8 mouse cellular contexts compared by ENCODE assay signal in the genomic region with DNA sequence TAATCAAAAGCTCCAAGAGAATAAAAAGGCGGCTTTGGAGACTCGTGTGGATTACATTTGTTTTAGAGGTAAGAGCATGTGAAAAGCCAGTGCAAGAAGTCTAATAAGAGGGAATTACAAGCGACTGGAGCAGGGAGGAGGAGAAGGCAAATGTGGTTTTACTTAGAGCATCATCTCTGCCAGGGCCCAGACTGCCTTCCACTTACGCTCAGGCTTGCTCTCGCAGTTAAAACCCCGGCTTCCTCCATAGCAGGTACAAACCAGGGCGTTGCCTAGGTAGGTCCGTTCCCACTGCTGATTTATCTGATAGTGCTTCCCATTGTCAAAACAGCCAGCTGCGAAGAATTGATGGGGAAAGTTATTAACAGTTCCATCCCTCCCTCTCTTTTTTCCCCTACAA. TPM values are rescaled to one million over a fixed set of nuclear protein-coding genes. Genes with fewer than 3 reads are reported as not detected.
DNase-seq lines count a peak whose midpoint lies in the region; ATAC-seq and TF ChIP-seq lines count a peak whose summit lies in the region.

No protein-coding gene starts in this region.

- H3K4me2 ChIP-seq in midbrain, embryonic 11.5 days = peak overlapping the region; percentile 68
- H3K4me2 ChIP-seq in midbrain, embryonic 16.5 days (ENCODE audit: low read length) = no peak overlapping the region
- H3K4me2 ChIP-seq in limb, embryonic 13.5 days (replicated peaks) = peak overlapping the region; percentile 80
- H3K4me2 ChIP-seq in stomach, postnatal 0 days (replicated peaks; ENCODE audit: low read depth) = peak overlapping the region; percentile 88

- H3K9ac ChIP-seq in midbrain, embryonic 11.5 days (ENCODE audit: low read length) = peak overlapping the region; percentile 39
- H3K9ac ChIP-seq in midbrain, embryonic 16.5 days (ENCODE audit: low read depth, low read length) = no peak overlapping the region
- H3K9ac ChIP-seq in limb, embryonic 13.5 days = peak overlapping the region; percentile 94
- H3K9ac ChIP-seq in stomach, postnatal 0 days (ENCODE audit: low read length) = 0 out of 2 replicates have a peak overlapping the region, but pooled peaks have one; percentile 35

- ATAC-seq in erythroblast, adult 5-6 weeks (replicated peaks; ENCODE audit: low FRiP score, poor library complexity, severe bottlenecking) = no peak
- ATAC-seq in midbrain, embryonic 11.5 days (ENCODE audit: low FRiP score) = no peak
- ATAC-seq in midbrain, embryonic 16.5 days = no peak
- no peak for ATAC-seq in limb, embryonic 13.5 days (ENCODE audit: low FRiP score, low read depth)
- ATAC-seq in stomach, postnatal 0 days (ENCODE audit: low FRiP score, low TSS enrichment) = no peak

- peak overlapping the region; percentile 12 for H3K4me3 ChIP-seq in erythroblast, embryonic 14.5 days (replicated peaks)
- peak overlapping the region; percentile 13; the same call in 1 of the 2 replicates for H3K4me3 ChIP-seq in midbrain, embryonic 11.5 days (ENCODE audit: low read depth, low read length)
- no peak overlapping the region for H3K4me3 ChIP-seq in midbrain, embryonic 16.5 days (ENCODE audit: low read depth, low read length)
- H3K4me3 ChIP-seq in limb, embryonic 13.5 days = peak overlapping the region; percentile 79
- peak overlapping the region; percentile 71 for H3K4me3 ChIP-seq in stomach, postnatal 0 days (ENCODE audit: low read depth, low read length)

- no peak overlapping the region for H3K27ac ChIP-seq in midbrain, embryonic 11.5 days (ENCODE audit: low read depth, low read length)
- no peak overlapping the region for H3K27ac ChIP-seq in midbrain, embryonic 16.5 days (ENCODE audit: low read length)
- 0 out of 2 replicates have a peak overlapping the region, but pooled peaks have one; percentile 22 for H3K27ac ChIP-seq in limb, embryonic 13.5 days
- H3K27ac ChIP-seq in stomach, postnatal 0 days (replicated peaks) = 0 out of 2 replicates have a peak overlapping the region, but pooled peaks have one; percentile 1

- no peak for TF ChIP-seq CTCF in stomach, postnatal 0 days (IDR thresholded peaks at IDR 0.05; ENCODE audit: low read depth)

- peaks cover 49% of the 10 kb centered on the region for H3K27me3 ChIP-seq in erythroblast, embryonic 14.5 days (ENCODE audit: control insufficient read depth)
- no peaks in the 10 kb centered on the region; the same call in 1 of the 2 replicates for H3K27me3 ChIP-seq in midbrain, embryonic 11.5 days (ENCODE audit: control insufficient read depth, insufficient read depth, low read length)
- H3K27me3 ChIP-seq in midbrain, embryonic 16.5 days (ENCODE audit: control insufficient read depth, insufficient read depth, low read depth, low read length) = peaks cover 13% of the 10 kb centered on the region
- H3K27me3 ChIP-seq in limb, embryonic 13.5 days = no peaks in the 10 kb centered on the region
- H3K27me3 ChIP-seq in stomach, postnatal 0 days (ENCODE audit: control insufficient read depth, insufficient read depth, low read length) = no peaks in the 10 kb centered on the region

- WGBS in midbrain, embryonic 11.5 days = 53% methylated on average over 9 of the region's 9 CpGs
- WGBS in midbrain, embryonic 16.5 days = 55% methylated on average over 9 of the region's 9 CpGs
- 8% methylated on average over 9 of the region's 9 CpGs for WGBS in limb, embryonic 13.5 days
- WGBS in stomach, postnatal 0 days = 26% methylated on average over 9 of the region's 9 CpGs

- no peaks in the 10 kb centered on the region; the same call in 1 of the 2 replicates for H3K36me3 ChIP-seq in erythroblast, embryonic 14.5 days (ENCODE audit: control insufficient read depth)
- no peaks in the 10 kb centered on the region; the same call in 1 of the 2 replicates for H3K36me3 ChIP-seq in midbrain, embryonic 11.5 days (ENCODE audit: control insufficient read depth, insufficient read depth, low read length)
- H3K36me3 ChIP-seq in midbrain, embryonic 16.5 days (ENCODE audit: control insufficient read depth, insufficient read depth, low read length) = no peaks in the 10 kb centered on the region
- H3K36me3 ChIP-seq in limb, embryonic 13.5 days = peaks cover 45% of the 10 kb centered on the region
- H3K36me3 ChIP-seq in stomach, postnatal 0 days (ENCODE audit: control insufficient read depth, insufficient read depth, low read length) = no peaks in the 10 kb centered on the region

- DNase-seq in midbrain, embryonic 11.5 days (ENCODE audit: low spot score, missing footprints) = no peak
- DNase-seq in stomach, postnatal 0 days (ENCODE audit: low spot score) = no peak
- DNase-seq in urinary bladder, adult 2 months (ENCODE audit: low spot score) = no peak
- no peak for DNase-seq in gastrocnemius, postnatal 14 days

- peaks cover 2% of the 10 kb centered on the region; the same call in 1 of the 2 replicates for H3K4me1 ChIP-seq in erythroblast, embryonic 14.5 days (ENCODE audit: control insufficient read depth)
- peaks cover 7% of the 10 kb centered on the region; the same call in 1 of the 2 replicates for H3K4me1 ChIP-seq in midbrain, embryonic 11.5 days (ENCODE audit: control insufficient read depth, insufficient read depth, low read length)
- H3K4me1 ChIP-seq in midbrain, embryonic 16.5 days (ENCODE audit: control insufficient read depth, insufficient read depth, low read length) = peaks cover 8% of the 10 kb centered on the region
- H3K4me1 ChIP-seq in limb, embryonic 13.5 days = peaks cover 37% of the 10 kb centered on the region
- no peaks in the 10 kb centered on the region; the same call in 1 of the 2 replicates for H3K4me1 ChIP-seq in stomach, postnatal 0 days (replicated peaks; ENCODE audit: control insufficient read depth, insufficient read depth)

- intact Hi-C loops in gastrocnemius, postnatal 14 days (cut with DNase I; ENCODE audit: low total_unique reads) = no loop called here

- H3K9me3 ChIP-seq in erythroblast, embryonic 14.5 days (ENCODE audit: control insufficient read depth, low read length) = no peaks in the 10 kb centered on the region
- H3K9me3 ChIP-seq in midbrain, embryonic 11.5 days (ENCODE audit: control insufficient read depth, low read length) = no peaks in the 10 kb centered on the region
- H3K9me3 ChIP-seq in midbrain, embryonic 16.5 days (replicated peaks; ENCODE audit: control insufficient read depth, low read length, poor library complexity, severe bottlenecking) = no peaks in the 10 kb centered on the region
- no peaks in the 10 kb centered on the region for H3K9me3 ChIP-seq in limb, embryonic 13.5 days
- H3K9me3 ChIP-seq in stomach, postnatal 0 days (ENCODE audit: control insufficient read depth, low read length) = no peaks in the 10 kb centered on the region

- TF ChIP-seq EP300 in stomach, postnatal 0 days (optimal IDR thresholded peaks at IDR 0.05) = no peak

RNA-seq across cellular contexts. Expression of a gene that starts 1.7 kb away (rescaled TPM):
- polyA plus RNA-seq in erythroblast, embryonic 14.5 days (2012) = 0.28 and 0.36 TPM in 2 replicates
- 147 and 158 TPM in 2 replicates for total RNA-seq in erythroblast, adult 5-6 weeks (2015; ENCODE audit: low replicate concordance)
- 23.0 and 31.9 TPM in 2 replicates for total RNA-seq in erythroblast, adult 5-6 weeks (2017; ENCODE audit: low replicate concordance)
- polyA plus RNA-seq in midbrain, embryonic 11.5 days (2014; fragmentation: Nextera tagmentation; extraction: Ambion mirVana) = 62.0 and 64.7 TPM in 2 replicates
- polyA plus RNA-seq in midbrain, embryonic 16.5 days (2015; fragmentation: Nextera tagmentation; extraction: Ambion mirVana) = 26.0 and 28.8 TPM in 2 replicates
- 219 and 234 TPM in 2 replicates for polyA plus RNA-seq in limb, embryonic 13.5 days (2015; fragmentation: Nextera tagmentation; extraction: Ambion mirVana)
- polyA plus RNA-seq in stomach, postnatal 0 days (2015; fragmentation: Nextera tagmentation; extraction: Ambion mirVana) = 65.1 and 74.2 TPM in 2 replicates
- 689 and 872 TPM in 2 replicates for polyA plus RNA-seq in urinary bladder, adult 2 months (2012; rRNA removed)
- 100 to 1,000 TPM; 147 to 216 TPM for total RNA-seq in gastrocnemius, postnatal 14 days (2021)

Comparison
In these comparisons a context has a peak if more than half of its experiments do, and no peak if none do; other contexts are left out.
1. H3K27ac ChIP-seq: peak in limb, embryonic 13.5 days (single experiment) and stomach, postnatal 0 days (single experiment); none in midbrain, embryonic 11.5 days (single experiment) and midbrain, embryonic 16.5 days (single experiment).
2. RNA of a gene that starts 1.7 kb away (polyA plus RNA-seq): 689 to 872 TPM in urinary bladder, adult 2 months, 219 to 234 TPM in limb, embryonic 13.5 days, 65.1 to 74.2 TPM in stomach, postnatal 0 days, 62.0 to 64.7 TPM in midbrain, embryonic 11.5 days and 26.0 to 28.8 TPM in midbrain, embryonic 16.5 days; 0.28 to 0.36 TPM in erythroblast, embryonic 14.5 days; every median in the first group is over 10 times any median in the second.